Mouse (Mus musculus) cerebellum, postnatal 25 days (tissue): ENCODE data around the gene Dzank1.

Experiments
- DNase-seq, 2 experiments: peaks; one replicate each; pipeline ENCODE4 v3.0.0; 2021; ENCODE audit warnings: mixed read lengths in 2 of 2

Dzank1 gene

GRCm38 (mm10) chr2:144465876-144466575 is 61.2 kb downstream of the Dzank1 start:
- no peak for DNase-seq

- DNase-seq = peak in 1 of 2 experiments; percentile 27
Measured at GRCm38 (mm10) chr2:144464799-144465760, 62.1 kb downstream of the Dzank1 start.

DNA sequence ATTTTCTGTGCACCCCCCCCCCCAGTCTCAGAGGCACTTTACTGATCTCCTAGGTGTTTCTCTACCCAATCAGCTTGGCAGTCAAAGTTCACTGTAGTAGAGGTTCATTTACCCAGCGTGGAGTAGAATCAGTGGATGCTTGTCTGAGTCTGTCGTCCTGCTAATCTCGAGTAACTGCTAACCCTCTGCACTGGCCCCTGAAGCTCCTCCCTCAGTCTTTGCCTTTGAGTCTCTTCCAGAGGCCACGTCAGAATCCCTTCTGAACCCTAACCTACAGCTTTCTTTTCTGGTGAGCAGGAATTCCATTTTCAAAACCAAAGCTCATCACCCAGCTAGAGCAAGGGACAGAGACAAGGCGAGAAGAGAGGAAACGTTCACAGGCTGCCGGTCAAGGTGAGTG is 63.0 kb downstream of the Dzank1 start:
- no peak for DNase-seq

- DNase-seq = peak; percentile 91 to 92
Measured at GRCm38 (mm10) chr2:144458975-144459754, 68.0 kb downstream of the Dzank1 start.

- peak; percentile 13 to 14 for DNase-seq
Measured at GRCm38 (mm10) chr2:144458355-144458754, 68.9 kb downstream of the Dzank1 start.

GRCm38 (mm10) chr2:144452364-144453008 is 74.7 kb downstream of the Dzank1 start:
- peak; percentile 74 to 85 for DNase-seq

DNA sequence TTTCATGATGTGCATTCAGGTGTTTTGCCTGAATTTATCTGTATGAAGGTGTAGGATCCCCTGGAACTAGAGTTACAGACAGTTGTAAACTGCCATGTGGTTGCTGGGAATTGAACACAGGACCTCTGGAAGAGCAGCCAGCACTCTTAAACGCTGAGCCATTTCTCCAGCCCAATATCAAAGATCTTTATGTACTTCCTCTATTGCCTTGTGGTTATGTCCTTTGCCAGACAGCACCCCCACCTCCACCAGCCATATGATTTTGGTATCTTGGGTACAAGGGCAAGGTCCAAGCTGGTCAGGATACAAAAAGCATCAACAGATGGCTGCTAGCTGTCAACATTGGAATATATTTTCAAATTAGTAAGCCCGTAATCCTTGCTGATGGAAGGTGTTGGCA is 76.8 kb downstream of the Dzank1 start:
- DNase-seq = no peak

DNA sequence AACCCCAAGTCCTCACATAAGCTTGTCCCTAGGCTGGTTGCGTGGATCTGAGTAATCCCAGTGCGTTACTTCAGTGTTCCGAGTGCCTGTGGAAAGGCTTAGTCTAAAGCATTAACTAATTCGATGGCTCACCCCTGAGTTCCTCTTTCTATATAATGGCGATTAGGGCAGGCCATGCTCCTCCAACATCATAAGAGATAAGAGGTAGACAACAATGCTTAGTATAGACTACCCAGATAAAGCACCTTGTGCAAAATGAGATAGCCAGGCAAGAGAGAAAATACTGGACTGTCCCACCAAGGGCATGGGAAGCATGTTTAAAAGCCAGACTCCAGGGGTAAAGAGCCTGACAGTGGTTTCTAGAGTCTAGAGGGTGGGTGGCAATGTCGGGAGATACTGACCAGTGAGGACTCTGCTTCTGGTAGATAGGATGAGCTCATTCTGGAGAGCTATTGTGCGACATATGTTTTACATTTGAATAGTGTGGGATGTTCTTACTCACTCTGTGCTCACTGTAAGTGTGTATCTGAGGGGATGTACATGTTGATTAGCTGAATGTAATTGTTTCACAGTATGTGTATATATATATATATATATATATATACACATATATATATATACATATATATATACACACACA is 80.7 kb downstream of the Dzank1 start:
- DNase-seq = no peak

GRCm38 (mm10) chr2:144441386-144441915 is 85.8 kb downstream of the Dzank1 start:
- DNase-seq = no peak

DNA sequence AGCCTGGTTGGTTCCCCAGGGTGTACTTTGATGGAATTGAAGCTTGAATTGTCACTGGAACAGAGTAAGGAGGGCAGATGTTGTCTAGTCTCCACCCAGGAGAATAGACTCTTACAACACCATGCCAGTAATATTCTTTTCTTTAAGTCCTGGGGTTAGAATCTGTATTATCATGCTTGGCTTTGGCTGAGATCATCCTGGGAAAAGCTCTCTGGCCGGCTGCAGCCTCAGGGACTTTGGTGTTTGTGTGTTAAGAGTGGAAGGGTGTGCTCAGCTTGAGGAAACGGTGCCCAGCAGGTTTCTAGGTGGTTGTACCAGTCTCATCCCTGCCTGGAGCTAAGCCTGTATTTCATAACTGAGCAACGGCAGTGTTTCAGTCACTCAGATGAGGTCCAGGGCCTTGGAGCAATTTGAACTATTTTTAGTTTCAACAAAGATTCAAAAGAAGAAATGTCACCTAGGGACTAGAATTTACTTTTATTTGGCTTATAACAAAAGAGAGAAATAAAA is 88.0 kb downstream of the Dzank1 start:
- DNase-seq = no peak

DNA sequence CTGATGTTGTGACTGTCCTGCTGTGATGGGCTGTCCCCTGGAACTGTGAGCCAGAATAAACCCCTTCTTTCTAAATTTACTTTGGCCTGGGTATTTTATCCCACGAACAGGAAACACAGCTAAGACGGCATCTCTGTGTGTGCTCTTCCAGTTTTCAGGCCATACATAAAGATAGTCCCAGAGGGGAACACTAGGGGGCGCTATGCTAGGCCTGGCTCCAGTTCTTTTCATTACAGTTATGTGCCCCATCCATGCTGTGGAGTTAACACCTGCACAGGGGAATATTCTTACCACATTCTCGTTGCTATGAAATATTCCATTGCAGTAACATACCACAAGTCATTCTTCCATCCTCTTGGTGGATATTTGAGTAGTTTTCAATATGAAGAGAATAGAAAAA is 88.8 kb downstream of the Dzank1 start:
- no peak for DNase-seq

DNA sequence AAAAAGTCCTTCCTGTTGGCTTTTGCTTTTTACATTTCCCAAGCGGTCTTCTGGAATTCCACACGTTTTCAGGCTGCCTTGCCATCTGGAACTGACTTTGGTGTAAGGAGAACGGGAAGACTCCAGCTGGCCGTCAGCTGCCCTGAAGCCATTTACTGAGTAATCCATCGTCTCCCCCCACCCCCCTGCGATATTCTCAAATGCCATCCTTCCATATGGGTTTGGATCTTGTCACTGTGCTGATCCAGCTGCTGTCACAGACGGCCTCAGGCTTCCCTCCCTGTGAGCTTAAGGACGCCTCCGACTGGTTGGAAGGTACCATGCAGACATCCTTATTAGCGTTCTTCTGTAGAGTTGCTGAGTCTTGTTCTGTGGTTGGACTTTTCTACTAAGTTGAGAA is 91.5 kb downstream of the Dzank1 start:
- DNase-seq = no peak

GRCm38 (mm10) chr2:144431286-144431825 is 95.9 kb downstream of the Dzank1 start:
- DNase-seq = no peak

GRCm38 (mm10) chr2:144429171-144429570 is 98.0 kb downstream of the Dzank1 start:
- DNase-seq = no peak

- no peak for DNase-seq
Measured at GRCm38 (mm10) chr2:144428659-144429058, 98.6 kb downstream of the Dzank1 start.

DNA sequence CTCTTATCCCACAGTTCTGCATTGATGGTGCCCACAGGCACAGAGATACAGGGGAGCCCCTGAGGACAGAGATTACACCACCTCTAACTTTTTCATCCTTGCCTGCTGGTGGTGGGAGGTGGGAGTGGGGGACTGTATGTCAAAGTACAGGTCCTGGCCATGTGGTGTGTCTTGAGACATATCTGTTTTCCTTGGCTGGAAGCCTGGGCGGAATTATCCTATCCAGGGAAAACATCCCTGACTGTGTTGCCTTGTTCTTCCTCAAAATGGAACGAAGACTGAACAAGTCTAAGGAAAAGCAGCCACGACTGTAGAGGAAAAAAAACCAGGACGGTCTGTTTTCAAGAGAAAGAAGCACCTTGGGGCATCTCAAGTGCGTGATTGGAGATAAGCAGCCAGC is 99.4 kb downstream of the Dzank1 start:
- no peak for DNase-seq

DNA sequence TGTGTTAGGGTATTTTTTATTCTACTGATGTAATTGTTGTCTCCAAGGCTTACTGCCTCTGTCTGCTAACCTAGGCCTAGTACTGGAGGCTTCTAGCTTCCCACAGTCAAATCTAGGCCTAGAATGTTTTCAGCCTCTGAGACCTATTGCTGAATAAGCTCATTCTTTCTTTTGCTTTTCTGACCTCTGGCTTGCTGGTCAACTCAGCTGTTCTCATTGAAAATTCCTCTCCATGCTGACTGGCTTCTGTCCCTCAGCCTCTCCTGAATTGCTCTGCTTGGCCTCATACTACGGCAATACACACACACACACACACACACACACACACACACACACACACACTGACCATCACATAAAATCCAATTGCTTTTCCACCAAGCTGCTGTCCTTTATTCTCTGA is 101.5 kb downstream of the Dzank1 start:
- DNase-seq = no peak

- no peak for DNase-seq
Measured at GRCm38 (mm10) chr2:144422094-144422675, 105.0 kb downstream of the Dzank1 start.
